Mouse (Mus musculus): ENCODE data around the gene Mthfd1.

Gene Mthfd1

GRCm38 (mm10) chr12:76349680-76350220, 94.7 kb downstream of the Mthfd1 start:
- no peak for DNase-seq (ENCODE audit: low read depth, low spot score)

GRCm38 (mm10) chr12:76360868-76361267, 105.8 kb downstream of the Mthfd1 start:
- no peak for DNase-seq (ENCODE audit: low read depth, low spot score)

GRCm38 (mm10) chr12:76361405-76362302, 106.6 kb downstream of the Mthfd1 start:
- no peak for DNase-seq (ENCODE audit: low read depth, low spot score)

- no peak for DNase-seq (ENCODE audit: low read depth, low spot score)
Measured at GRCm38 (mm10) chr12:76362303-76362676, 107.2 kb downstream of the Mthfd1 start.

GRCm38 (mm10) chr12:76366276-76366675, 111.2 kb downstream of the Mthfd1 start:
- DNase-seq (ENCODE audit: low read depth, low spot score): no peak

GRCm38 (mm10) chr12:76367096-76367995, 112.2 kb downstream of the Mthfd1 start:
- no peak for DNase-seq (ENCODE audit: low read depth, low spot score)

GRCm38 (mm10) chr12:76368201-76368789, 113.2 kb downstream of the Mthfd1 start:
- no peak for DNase-seq (ENCODE audit: low read depth, low spot score)

- DNase-seq (ENCODE audit: low read depth, low spot score): peak; percentile 54
Measured at GRCm38 (mm10) chr12:76368790-76369205, 113.7 kb downstream of the Mthfd1 start.
